Mouse (Mus musculus) lung, postnatal 4 days (tissue): ENCODE results near the gene Slc24a5.
"Not testable (repeated sequence)": the region's sequence is repeated elsewhere in the genome, so short reads cannot be mapped to it uniquely, and the experiment has no call there.

Source experiments
- DNase-seq, 2 experiments: peaks; one replicate each; pipeline ENCODE4 v3.0.0; 2021

Slc24a5 gene

DNA sequence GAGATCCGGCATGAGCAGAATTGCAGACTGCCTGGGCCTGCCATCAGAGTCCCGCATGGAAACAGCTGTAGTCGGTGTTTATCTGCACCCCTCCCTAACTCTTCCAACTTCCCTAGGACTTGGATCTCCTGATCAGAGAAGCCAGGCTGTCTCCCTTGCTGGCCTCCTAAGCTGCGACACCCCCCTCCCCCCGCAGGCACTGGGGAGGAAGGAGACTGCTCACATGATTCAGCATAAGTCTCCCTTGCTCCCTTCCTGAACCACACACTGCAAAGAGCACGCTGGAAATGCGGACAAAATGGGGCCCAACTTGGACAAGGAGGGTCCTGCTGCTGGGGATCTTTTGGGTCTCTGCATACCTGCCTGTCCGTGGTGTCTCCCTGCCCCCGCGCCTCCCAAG is at the start of gene Slc24a5:
Gene Slc24a5, plus strand, starts transcription at position 231 of the 400 bp plus-strand sequence.
- DNase-seq = peak; percentile 25 to 49

DNA sequence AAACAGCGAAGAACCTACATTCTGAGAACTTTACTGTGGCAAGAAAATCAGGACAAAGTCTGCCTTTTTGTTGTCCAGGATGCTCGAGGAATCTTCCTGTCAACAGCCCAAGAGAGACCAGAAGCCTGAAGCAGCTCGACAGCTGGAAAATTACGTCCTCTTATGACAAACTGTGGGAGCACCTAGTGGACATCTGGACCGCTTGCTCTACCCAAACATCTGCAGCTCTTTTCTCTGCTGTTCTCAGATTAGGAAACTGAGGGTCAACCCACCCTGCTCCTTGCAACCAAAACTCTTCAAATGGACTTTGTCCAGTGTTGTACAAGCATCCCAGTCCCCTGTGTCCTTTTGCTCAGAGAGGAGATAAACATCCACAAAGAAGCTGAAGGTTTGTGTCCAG is 43.5 kb upstream of the Slc24a5 start:
- DNase-seq = no peak

DNA sequence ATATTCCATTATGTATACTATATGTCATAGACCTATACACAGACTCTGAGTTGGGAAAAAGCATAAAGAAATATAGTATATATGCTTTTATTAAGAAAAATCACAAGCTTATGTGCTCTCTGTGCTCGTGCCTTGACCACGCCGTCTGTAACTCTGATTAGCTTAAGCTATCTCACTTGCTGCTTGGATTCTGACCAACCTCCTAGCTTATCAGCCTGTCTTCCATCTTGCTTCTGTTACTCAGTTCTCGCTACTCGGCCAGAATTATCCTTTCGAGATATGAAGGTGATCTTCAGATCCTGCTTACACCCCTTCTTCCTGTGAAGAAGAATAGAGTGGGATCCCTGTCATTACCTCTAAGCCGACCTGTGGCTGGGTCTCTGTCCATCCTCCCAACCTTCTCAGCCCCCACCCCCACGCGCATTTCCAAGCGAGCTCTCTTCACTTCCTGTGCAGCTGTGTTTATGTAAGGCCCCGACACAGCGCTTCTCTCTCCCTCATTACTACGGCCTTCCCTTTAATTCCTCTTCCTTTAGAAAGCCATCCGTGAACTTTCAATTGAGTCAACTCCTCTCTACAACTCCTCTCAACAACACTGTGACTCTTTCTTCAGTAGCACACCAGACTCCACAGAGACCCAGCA is 41.4 kb upstream of the Slc24a5 start:
- peak; percentile 16 to 47 for DNase-seq

GRCm38 (mm10) chr2:125030591-125030990 is 37.3 kb upstream of the Slc24a5 start:
- DNase-seq = no peak

- DNase-seq = peak; percentile 31 to 64
Measured at GRCm38 (mm10) chr2:125031111-125031510, 36.8 kb upstream of the Slc24a5 start.

DNA sequence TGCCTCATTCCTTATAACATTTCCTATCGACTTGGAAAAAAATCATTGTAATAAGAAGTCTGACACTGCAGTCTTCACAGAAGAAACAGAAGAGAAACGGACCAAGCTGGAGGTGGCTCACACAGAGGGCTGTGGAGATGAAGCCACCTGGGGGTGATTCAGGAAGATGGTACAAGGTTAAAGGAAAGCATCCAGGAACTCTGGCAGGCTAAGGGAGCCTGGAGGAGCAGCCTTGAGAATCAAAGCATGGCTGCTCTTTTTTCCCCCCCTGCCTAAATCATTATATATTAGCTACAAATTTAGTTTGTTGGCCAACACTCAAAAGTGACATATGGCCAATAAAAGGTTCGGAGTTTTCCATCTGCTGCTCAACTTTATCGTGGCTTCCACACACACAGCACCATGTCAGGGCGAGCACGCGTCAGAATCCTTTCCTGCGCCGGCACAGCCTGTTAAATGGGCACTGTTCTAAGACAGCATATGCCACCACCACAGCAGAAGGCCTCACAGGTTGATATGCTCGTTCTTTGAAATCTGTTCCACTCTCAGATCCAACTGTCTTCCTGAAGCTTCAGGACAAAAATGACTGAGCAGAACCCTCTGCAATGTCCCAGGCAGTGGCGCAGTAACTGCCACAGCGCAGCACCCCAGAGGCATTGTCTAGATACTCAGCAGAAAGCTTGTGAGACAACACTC is 36.2 kb upstream of the Slc24a5 start:
- DNase-seq = no peak

DNA sequence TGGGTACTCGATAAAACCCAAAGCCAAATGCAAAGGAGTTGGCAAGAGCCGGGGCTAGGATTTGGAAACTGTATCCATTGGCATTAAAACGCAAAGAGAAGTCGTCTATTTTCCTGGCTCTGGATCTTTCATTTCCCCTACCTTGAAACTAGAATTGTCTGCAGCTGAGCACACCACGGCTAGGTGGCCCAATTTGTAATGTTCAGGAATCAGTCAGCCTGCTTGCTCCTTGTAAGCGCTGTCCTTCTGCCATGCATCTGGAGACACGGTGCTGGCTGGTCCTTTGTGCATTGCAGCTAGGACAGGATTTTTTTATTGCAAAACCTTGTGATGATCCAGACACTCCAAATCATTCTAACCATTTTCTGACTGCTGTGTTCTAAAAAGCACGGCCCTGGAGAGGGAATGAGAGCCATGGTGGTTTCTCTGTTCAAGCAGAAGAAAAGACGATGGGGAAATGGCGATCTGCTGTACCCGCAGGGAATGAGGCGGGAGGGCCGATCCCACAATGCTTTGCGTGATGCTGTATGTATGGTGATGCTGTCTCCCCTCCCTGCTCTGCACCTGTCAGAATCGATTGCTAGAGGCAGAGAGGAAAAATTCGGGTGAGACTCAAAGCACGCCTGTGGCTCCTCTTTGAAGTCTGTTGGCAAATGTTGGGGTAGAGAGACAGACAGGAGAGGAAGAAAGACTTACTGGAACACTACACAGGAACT is 35.5 kb upstream of the Slc24a5 start:
- no peak for DNase-seq

DNA sequence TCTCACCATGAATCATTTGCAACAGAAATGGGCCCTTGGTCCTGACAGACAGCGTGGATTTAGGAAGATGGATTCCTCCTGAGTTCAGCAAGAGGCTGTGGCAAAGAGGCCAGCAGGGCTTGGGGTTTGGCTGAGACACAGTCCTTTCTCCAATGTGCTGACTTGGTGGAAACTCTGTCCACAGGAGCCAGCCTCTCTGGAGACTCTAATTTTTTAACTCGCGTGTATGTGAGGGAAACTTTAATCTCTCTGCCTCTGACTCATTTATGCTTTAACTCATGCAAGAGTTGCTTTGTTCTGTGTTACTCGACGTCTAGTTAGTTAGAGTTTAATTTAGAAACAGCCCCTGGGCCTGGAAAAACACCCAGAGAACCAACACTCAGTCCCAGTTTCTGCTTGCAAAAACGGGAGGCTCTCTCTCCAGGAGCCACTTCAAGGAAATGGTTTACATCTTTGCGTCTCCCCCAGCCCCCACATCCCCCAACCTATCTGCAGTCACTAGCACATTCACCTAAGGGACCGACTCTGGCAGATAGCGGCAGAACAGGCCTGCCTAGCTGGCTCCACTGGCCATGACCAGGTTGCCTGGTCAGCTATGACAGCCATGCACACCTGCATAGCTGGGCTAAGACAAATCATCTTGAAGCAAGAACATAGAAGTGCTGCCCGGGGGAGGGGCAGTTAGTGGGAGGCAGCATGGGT is 34.7 kb upstream of the Slc24a5 start:
- DNase-seq = peak in 1 of 2 experiments; percentile 40

GRCm38 (mm10) chr2:125055316-125055903 is 12.5 kb upstream of the Slc24a5 start:
- no peak for DNase-seq

DNA sequence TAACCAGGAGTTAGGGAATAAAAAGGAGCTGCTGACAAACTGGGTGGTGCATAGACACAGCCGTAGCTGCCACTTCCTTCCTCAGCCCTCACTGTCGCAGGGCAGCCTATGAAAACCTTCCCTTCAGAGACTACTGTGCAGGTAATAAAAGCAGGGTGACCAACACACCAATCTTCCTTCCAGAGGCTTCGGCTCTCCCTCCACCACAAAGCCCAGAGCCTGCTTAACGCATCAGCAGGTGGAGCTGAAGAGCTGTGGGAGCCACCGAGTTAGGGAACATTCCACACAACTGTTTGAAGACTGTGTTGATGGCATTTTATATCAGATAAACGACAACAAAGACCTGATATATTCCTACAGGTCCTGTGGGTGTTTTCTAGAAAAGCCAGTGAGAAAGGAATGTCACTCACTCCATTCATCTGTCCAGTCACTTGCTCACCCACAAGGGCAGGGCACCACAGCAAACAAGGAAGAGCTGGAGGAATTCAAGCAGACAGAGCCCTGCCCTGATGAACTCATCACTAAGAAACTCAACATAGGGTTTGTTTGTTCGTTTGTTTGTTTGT is 10.6 kb upstream of the Slc24a5 start:
- DNase-seq = peak in 1 of 2 experiments; percentile 10

- DNase-seq = no peak
Measured at GRCm38 (mm10) chr2:125061451-125061850, 6.5 kb upstream of the Slc24a5 start.

GRCm38 (mm10) chr2:125062944-125063343 is 5.0 kb upstream of the Slc24a5 start:
- no peak for DNase-seq

- no peak for DNase-seq
Measured at GRCm38 (mm10) chr2:125067373-125067772, 551 bp upstream of the Slc24a5 start.

GRCm38 (mm10) chr2:125068696-125069095 is 772 bp downstream of the Slc24a5 start:
- no peak for DNase-seq

DNA sequence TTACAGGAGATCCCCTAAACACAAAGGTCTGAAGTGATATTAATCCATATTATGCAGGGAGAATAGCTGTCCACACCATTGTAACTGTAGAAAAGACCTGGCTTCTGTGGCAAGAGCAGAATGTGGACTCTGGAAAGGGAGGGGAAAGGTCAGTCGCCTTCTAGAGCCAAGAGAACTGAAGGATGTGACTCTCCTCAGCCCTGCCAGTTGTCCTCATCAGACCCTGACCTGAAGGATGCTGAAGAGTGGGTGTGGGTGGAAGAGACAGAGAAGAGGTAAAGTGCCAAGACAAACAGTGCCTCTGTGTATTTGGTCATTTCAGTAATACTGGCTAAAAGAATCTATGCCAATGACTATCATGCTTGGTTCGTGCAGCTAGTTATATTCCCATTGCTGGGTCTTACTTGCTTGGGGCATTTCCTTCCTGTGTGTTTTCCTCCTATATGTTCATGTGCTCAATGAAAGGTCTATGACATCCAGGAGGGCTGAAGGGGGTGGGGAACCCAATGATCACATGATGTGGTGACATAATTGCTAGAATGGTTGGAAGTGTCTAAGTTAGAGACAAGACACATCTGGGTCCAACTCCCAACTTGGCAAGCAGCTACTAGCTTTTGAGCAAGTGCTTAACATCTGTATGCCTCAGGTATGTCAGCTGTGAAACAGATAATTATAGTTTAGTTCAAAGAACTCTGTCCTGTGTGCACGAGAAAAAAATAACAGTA is 5.3 kb downstream of the Slc24a5 start:
- no peak for DNase-seq

GRCm38 (mm10) chr2:125083879-125084278 is 16.0 kb downstream of the Slc24a5 start:
- no peak for DNase-seq

DNA sequence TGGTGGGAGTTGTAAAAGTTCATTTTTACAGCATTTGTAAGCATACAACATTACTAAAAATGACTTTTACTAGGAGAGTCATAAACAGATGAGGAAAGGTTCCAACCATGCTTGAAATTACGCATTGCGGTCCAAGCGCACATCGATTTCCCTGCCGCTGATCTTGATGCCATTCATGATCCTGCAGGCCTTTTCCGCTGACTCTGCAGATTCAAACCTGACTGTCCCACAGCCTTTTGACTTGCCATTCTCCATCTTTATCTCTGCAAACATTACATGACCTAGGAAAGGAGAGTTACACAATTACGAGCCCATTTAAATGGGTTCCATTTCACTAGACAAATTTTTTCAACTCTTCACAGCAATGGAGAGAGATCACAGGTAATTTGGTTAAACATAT is 20.8 kb downstream of the Slc24a5 start:
- no peak for DNase-seq

GRCm38 (mm10) chr2:125092123-125092522 is 24.2 kb downstream of the Slc24a5 start:
- not testable (repeated sequence) for DNase-seq

GRCm38 (mm10) chr2:125104491-125104890 is 36.6 kb downstream of the Slc24a5 start:
- not testable (repeated sequence) for DNase-seq

DNA sequence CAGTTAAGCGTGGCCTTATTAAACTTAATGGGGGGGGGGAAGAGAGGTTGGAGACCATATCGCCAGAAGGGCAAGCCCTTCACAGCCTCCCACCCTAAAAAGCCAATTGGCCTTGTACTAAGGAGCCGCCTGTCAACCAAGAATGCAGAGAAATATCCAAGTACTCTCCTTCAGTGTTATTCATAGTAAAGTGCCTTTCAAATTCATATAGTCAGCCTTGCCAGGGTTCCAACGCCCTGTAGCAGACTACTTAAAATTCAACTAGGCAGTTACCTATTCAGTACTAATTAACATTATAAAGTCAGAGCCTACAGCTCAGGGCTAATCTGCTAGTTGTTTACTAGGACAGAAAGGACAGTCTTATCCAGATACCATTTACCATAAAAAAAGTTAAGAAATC is 38.6 kb downstream of the Slc24a5 start:
- not testable (repeated sequence) for DNase-seq

DNA sequence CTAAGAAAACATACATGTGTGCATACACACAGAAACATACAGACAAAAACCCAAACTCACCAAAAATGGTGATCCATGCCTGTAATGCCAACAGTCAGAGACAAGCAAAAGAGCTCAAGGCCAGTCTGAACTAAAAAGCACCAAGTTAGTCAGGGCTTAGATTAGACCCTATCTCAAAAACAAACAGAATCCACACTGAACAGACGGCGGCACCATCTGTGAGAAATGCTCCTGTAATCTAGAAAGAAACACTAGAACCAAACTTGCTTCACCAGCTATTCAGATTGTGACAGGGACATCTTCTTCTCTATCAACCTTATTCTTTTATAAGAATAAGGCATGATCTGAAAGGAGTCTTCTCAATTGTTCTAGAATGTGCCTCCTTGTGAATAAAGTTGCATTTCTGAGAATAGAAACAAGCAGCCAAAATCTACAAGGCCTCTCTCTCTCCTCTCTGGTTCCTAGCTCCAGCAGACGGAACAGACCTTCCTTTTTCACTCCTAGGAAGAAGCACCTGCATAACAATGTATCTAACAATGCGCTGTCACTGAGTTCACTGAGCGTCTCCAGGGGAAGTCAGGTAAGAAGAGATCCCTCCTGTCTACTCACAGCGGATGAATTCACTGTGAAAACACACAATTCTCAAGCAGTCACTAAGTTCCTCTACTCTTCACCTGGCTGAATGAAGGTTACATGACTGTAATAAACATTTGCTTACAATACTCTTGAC is 51.6 kb downstream of the Slc24a5 start:
- DNase-seq = no peak
